Mouse (Mus musculus): Measurements from ENCODE around the gene Kcng4.
A peak's percentile ranks its signal among the peaks of the same experiment; 100 is the strongest.

Gene Kcng4

DNA sequence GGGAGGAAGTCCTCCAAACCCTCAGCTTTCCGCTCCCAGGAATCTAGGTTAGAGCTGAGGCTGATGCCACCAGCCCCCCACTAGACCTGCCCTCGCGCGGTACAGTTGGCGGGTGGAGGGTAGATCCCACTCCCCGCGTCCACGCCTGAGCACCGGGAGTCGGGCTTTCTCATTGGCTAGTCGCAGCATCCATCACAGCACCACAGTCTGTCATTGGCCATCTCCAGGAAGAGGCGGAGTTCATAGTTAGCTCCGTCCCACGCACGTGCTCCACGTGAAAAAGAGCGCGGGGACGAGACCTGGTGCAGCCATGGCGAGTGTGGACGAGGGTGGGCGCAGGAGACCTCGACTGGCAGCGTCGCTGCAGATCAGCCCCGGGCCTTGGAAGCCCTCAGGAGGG lies 23.0 kb downstream of the Kcng4 start, which contains the start of gene Adad2:
Adad2 (plus strand) TSS at position 277 of the 400 bp plus-strand sequence.
- DNase-seq: no peak

DNA sequence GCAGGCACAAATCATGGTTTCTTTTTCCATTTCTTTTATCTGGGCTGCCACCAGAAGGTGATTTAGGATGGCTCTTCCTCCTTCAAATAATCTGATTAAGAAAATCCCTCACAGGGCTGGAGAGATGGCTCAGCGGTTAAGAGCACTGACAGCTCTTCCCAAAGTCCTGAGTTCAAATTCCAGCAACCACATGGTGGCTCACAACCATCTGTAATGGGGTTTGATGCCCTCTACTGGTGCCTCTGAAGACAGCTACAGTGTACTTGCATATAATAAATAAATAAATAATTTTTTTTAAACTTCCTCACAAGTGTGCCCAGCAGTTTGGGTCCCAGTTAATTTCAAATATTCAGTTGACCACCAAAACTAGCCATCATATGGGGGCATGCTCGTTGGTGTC lies 29.3 kb downstream of the Kcng4 start:
- DNase-seq: no peak

DNA sequence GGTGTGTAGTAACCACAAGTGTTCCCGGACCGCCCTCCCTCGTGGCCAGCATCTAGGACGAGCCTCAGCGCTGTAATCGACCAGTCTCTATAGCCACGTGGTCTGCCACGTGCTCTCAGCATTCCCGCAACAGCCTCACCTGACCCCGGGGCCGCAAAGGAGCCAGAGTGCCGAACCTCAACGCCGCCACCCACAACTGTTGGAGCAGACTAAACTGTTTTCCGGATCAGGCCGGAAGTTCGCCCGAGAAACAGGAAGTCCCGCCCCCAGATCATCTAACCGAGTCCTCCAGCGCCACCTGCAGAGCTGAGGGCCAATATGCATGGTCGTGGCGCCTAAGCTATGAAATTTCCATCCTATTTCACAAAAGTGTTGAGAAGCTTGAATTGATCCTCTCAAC lies 30.5 kb downstream of the Kcng4 start, which contains the start of gene Taf1c:
Taf1c (minus strand) TSS at position 227 of the 400 bp plus-strand sequence.
- peak; percentile 94 for DNase-seq

DNA sequence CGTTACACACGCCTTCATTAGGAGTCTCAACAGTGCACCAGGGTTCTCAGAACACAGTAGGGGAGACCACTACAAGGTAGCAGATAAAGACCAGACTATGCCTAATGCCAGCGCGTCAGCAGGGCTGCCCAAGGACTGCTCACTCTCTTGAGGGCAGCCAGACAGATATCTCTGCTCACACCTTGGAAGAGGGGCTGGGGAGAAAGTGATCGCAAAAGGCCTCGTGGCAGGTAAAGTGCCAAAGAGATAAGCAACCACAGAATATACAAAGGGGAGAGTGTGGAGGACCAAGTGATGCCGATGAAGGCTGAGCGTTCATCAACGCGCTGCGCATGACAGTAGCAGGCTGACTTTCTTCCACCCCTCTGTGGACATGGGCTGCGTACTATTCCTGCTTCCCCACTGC lies 31.1 kb downstream of the Kcng4 start:
- no peak for DNase-seq

DNA sequence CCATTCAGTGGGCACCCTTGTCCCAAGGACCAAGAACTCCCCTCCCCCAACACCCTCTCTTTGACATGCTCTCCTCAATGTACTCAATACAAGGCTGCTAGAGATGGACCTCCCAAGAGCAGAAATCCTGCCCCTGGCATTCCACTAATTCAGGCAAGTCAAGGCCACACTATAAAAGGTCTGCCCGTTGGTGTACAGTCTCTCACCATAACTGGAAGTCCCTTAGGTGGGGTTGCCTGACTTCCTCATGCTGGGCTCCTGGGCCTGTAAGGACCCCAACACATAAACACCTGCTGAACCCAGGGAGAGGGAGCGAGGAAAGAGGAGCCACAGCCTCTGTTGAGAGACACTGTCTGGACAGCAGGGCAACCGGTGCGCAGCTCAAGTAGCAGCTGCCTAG lies 31.7 kb downstream of the Kcng4 start:
- no peak for DNase-seq

DNA sequence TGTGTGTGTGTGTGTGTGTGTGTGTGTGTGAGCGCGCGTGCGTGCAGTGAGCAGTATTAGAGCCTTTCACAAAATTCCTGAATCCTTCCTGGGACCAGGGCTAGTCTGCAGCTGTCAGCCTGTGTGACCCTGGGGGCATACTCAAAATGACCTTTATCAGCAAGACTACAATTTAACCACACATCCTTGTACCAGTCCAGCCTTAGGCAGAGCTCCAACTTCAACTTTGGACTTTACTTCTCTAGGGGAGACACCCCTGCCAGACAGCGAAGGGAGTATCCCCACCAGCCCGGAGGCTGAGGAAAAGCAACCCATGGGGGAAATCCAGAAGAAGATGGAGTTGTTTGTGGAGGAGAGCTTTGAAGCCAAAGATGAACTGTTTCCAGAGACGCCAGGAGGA lies 44.0 kb downstream of the Kcng4 start:
- DNase-seq: peak; percentile 67

DNA sequence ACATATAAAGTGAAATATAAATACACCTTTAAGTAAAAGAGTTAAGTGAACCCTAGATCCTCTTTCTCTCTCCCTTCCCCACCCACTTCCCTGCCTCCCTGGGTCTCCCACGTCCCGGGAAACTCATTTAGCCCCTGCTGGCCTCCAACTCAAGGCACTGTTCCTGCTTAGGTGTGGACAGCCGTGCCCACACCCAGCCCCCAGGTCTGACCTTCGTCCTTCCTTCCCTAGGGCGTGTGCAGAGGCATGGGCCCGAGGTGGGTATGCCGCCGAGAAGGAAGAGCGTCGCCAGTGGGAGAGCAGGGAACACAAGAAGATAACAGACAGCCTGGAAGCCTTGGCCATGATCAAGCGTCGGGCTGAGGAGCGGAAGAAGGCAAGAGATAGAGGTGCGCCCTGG lies 45.1 kb downstream of the Kcng4 start:
- no peak for DNase-seq

DNA sequence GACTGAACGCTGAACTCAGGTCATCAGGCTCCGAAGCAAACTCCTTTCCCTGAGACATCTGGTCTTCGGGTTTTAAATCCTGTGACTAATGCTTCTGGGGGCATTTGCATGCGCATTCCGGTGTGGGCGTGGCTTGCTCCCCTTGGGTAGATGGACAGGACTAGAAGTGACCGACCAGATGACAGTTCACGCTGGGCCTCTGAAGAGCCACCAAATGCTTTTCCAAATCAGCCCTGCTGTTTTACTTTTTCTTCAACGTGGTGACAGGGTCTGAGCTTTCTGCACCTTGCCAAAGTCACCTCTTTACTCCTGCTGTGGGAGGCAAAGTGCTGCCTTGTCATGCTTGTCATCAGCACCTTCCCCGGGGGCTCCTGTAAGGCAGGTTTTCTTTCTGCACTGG lies 46.6 kb downstream of the Kcng4 start:
- no peak for DNase-seq

DNA sequence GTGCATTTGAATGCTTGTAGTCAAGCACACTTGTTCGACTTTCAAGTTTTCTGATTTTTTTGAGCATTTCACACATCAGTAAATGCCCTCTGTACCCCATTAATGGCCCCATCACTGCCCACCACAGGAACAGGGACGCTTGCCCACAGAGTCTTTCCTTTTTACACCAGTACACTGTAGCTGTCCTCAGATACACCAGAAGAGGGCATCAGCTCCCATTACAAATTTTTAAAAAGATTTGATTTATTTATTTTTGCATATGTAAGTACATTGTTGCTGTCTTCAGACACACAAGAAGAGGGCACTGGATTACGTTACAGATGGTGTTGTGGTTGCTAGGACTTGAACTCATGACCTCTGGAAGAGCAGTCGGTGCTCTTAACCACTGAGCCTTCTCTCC lies 47.2 kb downstream of the Kcng4 start:
- DNase-seq: no peak

DNA sequence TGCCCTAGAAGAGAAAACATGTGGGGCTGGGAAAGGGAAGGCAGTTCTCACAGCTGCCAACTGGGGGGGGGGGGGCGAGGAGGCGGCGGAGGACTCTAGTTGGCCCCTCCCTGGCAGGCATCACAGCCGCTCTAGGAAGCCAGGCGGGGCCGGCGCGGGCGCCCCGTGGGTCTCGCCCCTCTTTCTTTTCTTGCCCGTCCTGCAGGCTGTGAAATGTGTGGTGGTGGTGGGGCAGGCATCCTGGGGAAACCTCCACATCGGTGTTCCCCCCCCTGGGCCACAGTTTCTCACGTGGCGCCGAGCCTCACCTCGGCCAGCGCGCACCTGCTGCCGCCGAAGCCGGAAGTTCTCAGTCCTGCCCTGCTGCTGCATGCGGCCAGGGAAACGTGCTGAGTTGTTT lies 49.6 kb downstream of the Kcng4 start:
- DNase-seq: no peak

DNA sequence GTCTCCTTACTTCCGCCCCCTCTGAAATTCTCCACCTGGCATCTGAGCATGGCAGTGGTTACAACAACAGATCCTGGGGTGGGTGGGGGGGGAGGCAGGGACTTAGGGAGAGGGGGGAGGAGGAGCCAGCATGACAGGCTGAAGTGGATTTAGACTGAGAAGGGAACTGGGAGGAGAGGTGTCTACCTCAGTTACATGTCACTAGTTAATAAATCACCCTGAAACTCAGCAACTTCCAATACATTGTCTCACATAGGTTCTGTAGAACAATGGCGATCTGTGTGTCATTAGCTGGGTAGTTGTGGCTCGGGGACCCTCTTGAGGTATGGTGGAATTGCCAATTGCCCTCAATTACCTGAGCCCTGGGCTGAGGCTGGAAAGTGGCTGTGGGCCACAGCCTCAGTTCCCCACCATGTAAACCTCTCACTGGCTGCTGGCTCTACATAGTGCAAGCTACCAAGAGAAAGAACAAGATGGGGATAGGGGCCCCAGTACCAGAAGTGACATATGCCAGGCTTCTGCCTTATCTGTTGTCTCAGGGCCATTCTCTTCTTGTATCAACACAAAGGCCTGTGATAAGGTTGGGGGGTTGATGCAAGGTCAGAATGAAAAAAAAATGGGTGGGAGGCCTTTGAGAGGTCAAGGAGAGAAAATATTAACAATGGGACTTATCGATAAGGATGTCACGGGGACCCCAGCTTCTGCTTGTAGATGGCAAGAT lies 54.9 kb downstream of the Kcng4 start:
- no peak for DNase-seq

DNA sequence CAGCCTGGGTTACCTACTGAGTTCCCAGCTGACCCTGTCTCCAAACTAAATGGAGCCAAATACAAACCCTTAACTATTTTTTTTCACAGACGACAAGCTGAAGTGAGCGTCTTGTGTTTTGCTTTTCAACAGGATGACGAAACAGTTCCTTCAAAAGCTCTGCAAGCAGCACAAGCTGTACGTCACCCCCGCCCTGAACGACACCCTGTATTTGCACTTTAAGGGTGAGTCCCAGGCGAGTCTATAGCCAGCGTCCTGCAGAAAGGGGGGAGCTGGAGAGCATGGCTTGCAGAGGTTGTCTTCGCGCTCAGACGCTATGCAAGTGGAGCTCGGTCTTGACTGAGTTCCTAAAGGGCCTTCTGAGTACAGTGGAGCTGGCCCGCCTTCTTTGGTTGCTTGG lies 56.4 kb downstream of the Kcng4 start:
- DNase-seq: no peak

DNA sequence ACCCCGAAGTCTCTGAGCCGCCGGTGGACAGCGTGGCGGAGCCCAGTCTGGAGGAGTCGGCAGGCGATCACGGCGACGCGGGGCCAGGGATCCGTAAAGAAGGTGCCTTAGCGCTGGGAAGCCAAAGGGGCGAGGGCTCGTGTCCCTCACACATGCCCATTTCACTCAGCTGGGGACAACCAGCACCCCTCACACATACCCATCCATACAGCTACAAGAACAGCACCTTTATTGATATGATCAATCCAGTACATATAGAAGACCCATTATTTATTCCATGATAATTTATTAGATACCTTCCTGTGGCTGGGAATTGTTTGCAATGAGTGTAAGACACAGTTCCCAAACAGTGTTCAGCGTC lies 60.1 kb downstream of the Kcng4 start:
- DNase-seq: no peak

DNA sequence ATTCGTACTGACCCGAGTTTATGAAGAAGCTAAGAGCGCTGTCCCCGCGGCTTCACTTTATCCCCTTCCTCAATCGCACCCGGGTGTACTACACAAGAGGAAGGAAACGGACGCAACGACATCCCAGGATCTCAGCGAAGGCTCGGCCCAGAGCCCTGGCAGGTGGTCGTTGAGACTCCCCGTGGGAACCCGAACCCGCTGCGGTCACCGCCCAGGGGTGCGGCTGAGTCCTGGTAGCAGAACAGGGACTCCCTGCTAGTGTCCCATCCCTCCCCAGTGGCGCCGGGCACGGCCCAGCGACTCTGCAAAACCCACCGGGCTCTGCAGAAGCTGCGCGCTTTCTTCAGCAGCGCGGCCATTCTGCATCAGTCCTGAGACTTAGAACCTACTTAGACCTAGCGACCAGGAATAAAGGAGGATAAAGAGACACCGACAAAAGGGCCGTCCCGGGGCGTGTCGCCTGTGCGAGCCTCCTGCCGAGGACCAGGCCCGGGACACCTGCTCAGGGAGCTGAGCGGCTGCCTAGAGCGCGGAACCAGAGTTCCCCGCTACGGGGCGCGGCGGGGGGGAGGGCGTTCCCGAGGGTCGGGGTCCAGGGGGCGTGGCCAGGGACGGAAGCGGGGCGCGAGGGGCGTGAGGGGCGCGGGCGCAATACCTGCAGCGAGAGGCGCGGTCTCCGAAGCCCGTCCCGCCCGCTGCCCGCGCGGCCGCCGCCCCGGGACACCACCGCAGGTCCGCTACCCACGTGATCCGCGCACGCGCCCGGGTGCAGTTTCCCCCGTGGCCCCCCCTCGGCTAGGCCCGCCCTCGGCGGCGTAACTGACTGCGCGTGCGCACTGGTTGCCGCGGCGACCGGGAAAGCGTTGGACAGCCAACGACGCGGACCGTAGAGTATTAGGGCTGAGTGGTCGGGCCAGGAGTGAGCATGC lies 60.8 kb downstream of the Kcng4 start, which contains the start of the genes Hsdl1 and Dnaaf1:
Hsdl1 (minus strand) TSS at position 747 of the 929 bp plus-strand sequence.
Dnaaf1 (plus strand) TSS at position 799 of the 929 bp plus-strand sequence.
- peak; percentile 93 for DNase-seq
